16 mouse cellular contexts compared by ENCODE assay signal in the genomic region with DNA sequence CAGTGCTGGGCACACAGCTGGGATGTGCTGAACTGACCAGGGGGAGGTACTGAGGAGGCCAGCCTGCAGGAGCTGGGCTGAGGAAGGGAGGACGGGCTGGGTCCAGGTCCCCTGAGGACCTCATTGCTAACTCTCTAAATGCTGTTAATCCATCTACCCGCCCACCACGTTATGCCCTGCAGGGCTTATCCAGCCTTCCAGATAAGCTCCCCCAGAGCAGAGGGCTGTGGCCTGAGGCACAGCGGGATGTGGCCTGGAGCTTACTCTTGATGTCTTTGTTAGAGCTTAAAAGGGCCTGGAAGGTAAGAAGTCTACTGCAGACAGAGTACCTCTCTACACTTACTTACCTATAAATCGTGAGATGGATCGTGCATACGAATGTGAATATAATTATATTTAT.
"Had no signal": no experiment of that assay in that cellular context is flagged by ENCODE, and none has a peak within 500 bp of the region (broad histone marks: within the 10 kb centered on the region; RNA-seq: fewer than 3 reads in every experiment).

No protein-coding gene starts in this region.

- H3K4me1 ChIP-seq: liver, embryonic 13.5 days; megakaryocyte, embryonic 14.5 days; stomach, embryonic 15.5 days had no signal

- H3K9ac ChIP-seq: intestine, embryonic 15.5 days; liver, embryonic 13.5 days; neural tube, embryonic 13.5 days; stomach, embryonic 15.5 days had no signal

- H3K4me3 ChIP-seq: intestine, embryonic 15.5 days; liver, embryonic 13.5 days; megakaryocyte, embryonic 14.5 days; myocyte; neural tube, embryonic 13.5 days; stomach, embryonic 15.5 days had no signal

- H3K27me3 ChIP-seq: intestine, embryonic 15.5 days; liver, embryonic 13.5 days; neural tube, embryonic 13.5 days; stomach, embryonic 15.5 days had no signal

- H3K4me2 ChIP-seq: intestine, embryonic 15.5 days; liver, embryonic 13.5 days; neural tube, embryonic 13.5 days; stomach, embryonic 15.5 days had no signal

- H3K27ac ChIP-seq: intestine, embryonic 15.5 days; liver, embryonic 13.5 days; neural tube, embryonic 13.5 days; stomach, embryonic 15.5 days had no signal

- H3K36me3 ChIP-seq: intestine, embryonic 15.5 days; liver, embryonic 13.5 days; neural tube, embryonic 13.5 days; stomach, embryonic 15.5 days had no signal

- H3K9me3 ChIP-seq: intestine, embryonic 15.5 days; liver, embryonic 13.5 days; neural tube, embryonic 13.5 days; stomach, embryonic 15.5 days had no signal

- ATAC-seq: intestine, embryonic 15.5 days; lung, postnatal 0 days had no signal

- DNase-seq: kidney, adult 11 months; kidney, adult 8-10 months; kidney, postnatal 14 days; kidney, postnatal 4 days; liver, embryonic 13.5 days; lung, adult 2 months; lung, postnatal 36 days; right cerebral cortex, postnatal 25 days; spleen, adult 18-20 months; thymus, postnatal 25 days had no signal
